ENCODE assay signal across 7 mouse cellular contexts in genomic region chr15:99972361-99972988, GRCm38 (mm10). TPM values are rescaled to one million over a fixed set of nuclear protein-coding genes. Genes with fewer than 3 reads are reported as not detected.
DNase-seq lines count a peak whose midpoint lies in the region; ATAC-seq lines count a peak whose summit lies in the region.

No protein-coding gene starts in this region.

- peak overlapping the region; percentile 98 for H3K4me3 ChIP-seq in intestine, embryonic 16.5 days (ENCODE audit: low read length)
- H3K4me3 ChIP-seq in midbrain, embryonic 11.5 days (ENCODE audit: low read depth, low read length): peak overlapping the region; percentile 95

- ATAC-seq in intestine, embryonic 16.5 days: peak; percentile 99
- peak; percentile 97 for ATAC-seq in midbrain, embryonic 11.5 days (ENCODE audit: low FRiP score)

- peak; percentile 92 to 93 for DNase-seq in adrenal gland, adult 18-20 months (ENCODE audit: low spot score in 2 of 2)
- peak; percentile 97 for DNase-seq in embryo, embryonic 11 days
- DNase-seq in gastrocnemius, postnatal 36 days: peak; percentile 96
- DNase-seq in left cerebral cortex, postnatal 36 days (ENCODE audit: low spot score in 2 of 2): peak; percentile 94 to 96
- DNase-seq in midbrain, embryonic 11.5 days (ENCODE audit: low spot score, missing footprints): peak; percentile 99
- peak; percentile 93 for DNase-seq in skeletal muscle tissue, adult 2 months (ENCODE audit: low read depth, low spot score)

- H3K27me3 ChIP-seq in intestine, embryonic 16.5 days (replicated peaks; ENCODE audit: control insufficient read depth, insufficient read depth, low read length): no peaks in the 10 kb centered on the region
- H3K27me3 ChIP-seq in midbrain, embryonic 11.5 days (ENCODE audit: control insufficient read depth, insufficient read depth, low read length): no peaks in the 10 kb centered on the region

- peak overlapping the region; percentile 99 for H3K27ac ChIP-seq in intestine, embryonic 16.5 days (ENCODE audit: low read length)
- peak overlapping the region; percentile 96 for H3K27ac ChIP-seq in midbrain, embryonic 11.5 days (ENCODE audit: low read depth, low read length)

- peaks cover 6% of the 10 kb centered on the region; the same call in 1 of the 2 replicates for H3K4me1 ChIP-seq in intestine, embryonic 16.5 days (ENCODE audit: control insufficient read depth, insufficient read depth, low read length)
- peaks cover 6% of the 10 kb centered on the region; the same call in 1 of the 2 replicates for H3K4me1 ChIP-seq in midbrain, embryonic 11.5 days (ENCODE audit: control insufficient read depth, insufficient read depth, low read length)

- intact Hi-C loops in gastrocnemius, postnatal 36 days (cut with DNase I): no loop called here
- intact Hi-C loops in left cerebral cortex, postnatal 36 days (cut with DNase I): no loop called here

- H3K36me3 ChIP-seq in intestine, embryonic 16.5 days (ENCODE audit: control insufficient read depth, insufficient read depth, low read length): no peaks in the 10 kb centered on the region
- no peaks in the 10 kb centered on the region for H3K36me3 ChIP-seq in midbrain, embryonic 11.5 days (ENCODE audit: control insufficient read depth, insufficient read depth, low read length)

- peak overlapping the region; percentile 63 for H3K4me2 ChIP-seq in intestine, embryonic 16.5 days (ENCODE audit: low read depth, low read length)
- H3K4me2 ChIP-seq in midbrain, embryonic 11.5 days: peak overlapping the region; percentile 78

- H3K9ac ChIP-seq in intestine, embryonic 16.5 days (ENCODE audit: low read depth, low read length): peak overlapping the region; percentile 97
- peak overlapping the region; percentile 90 for H3K9ac ChIP-seq in midbrain, embryonic 11.5 days (ENCODE audit: low read length)

- no peaks in the 10 kb centered on the region for H3K9me3 ChIP-seq in intestine, embryonic 16.5 days (ENCODE audit: control insufficient read depth, low read length)
- H3K9me3 ChIP-seq in midbrain, embryonic 11.5 days (ENCODE audit: control insufficient read depth, low read length): no peaks in the 10 kb centered on the region

- under 1% methylated on average over 50 of the region's 50 CpGs for WGBS in intestine, embryonic 16.5 days
- 0% methylated on average over 50 of the region's 50 CpGs for WGBS in midbrain, embryonic 11.5 days

RNA-seq across cellular contexts. Expression of gene Larp4, which starts 2.6 kb away (rescaled TPM):
- 10 to 100 TPM; 76.8 to 80.8 TPM for total RNA-seq in adrenal gland, adult 18-20 months (2021)
- 10 to 100 TPM; 42.1 to 45.5 TPM for total RNA-seq in gastrocnemius, postnatal 36 days (2021)
- 42.8 and 43.8 TPM in 2 replicates for polyA plus RNA-seq in intestine, embryonic 16.5 days (2015; fragmentation: Nextera tagmentation; extraction: Ambion mirVana)
- 10 to 100 TPM; 47.1 to 47.6 TPM for total RNA-seq in left cerebral cortex, postnatal 36 days (2021)
- polyA plus RNA-seq in midbrain, embryonic 11.5 days (2014; fragmentation: Nextera tagmentation; extraction: Ambion mirVana): 36.9 and 41.8 TPM in 2 replicates

RNA-seq across cellular contexts. Expression of gene Fam186a, which starts 5.6 kb away (rescaled TPM):
- under 1 TPM; 0.20 to 0.67 TPM for total RNA-seq in adrenal gland, adult 18-20 months (2021)
- total RNA-seq in gastrocnemius, postnatal 36 days (2021): under 1 TPM; 0.07 to 0.10 TPM
- polyA plus RNA-seq in intestine, embryonic 16.5 days (2015; fragmentation: Nextera tagmentation; extraction: Ambion mirVana): not detected in 2 replicates
- total RNA-seq in left cerebral cortex, postnatal 36 days (2021): under 1 TPM in 1 of 2 experiments, not detected in 1; 0.05 TPM
- not detected in 2 replicates for polyA plus RNA-seq in midbrain, embryonic 11.5 days (2014; fragmentation: Nextera tagmentation; extraction: Ambion mirVana)

Comparison
In these comparisons a context has a peak if more than half of its experiments do, and no peak if none do; other contexts are left out.
1. Peak in every context shown above with its lines: DNase-seq, ATAC-seq, H3K4me3 ChIP-seq and H3K27ac ChIP-seq.